Mouse (Mus musculus) intestine, embryonic 16.5 days (tissue): ENCODE measurements at regions not wholly inside any gene's neighbourhood (a gene's known extent, or its start where the extent isn't known, plus 50 kb on each side); places are given as distances from the start of the nearest gene placed in this dataset.

ENCODE experiments used
- ATAC-seq: fragments of 200-750 bp; cut with Nextera tagmentation; 2 replicates; pipeline ENCODE4 v1.8.0; 2017; ENCODE audit warnings: moderate TSS enrichment, moderate library complexity
- H3K27ac ChIP-seq: fragments of 300-500 bp; sonication (generic); 2 replicates; pipeline ENCODE4 v1.5.1; 2014; ENCODE audit warnings: mild to moderate bottlenecking, low read length
- H3K27me3 ChIP-seq: fragments of 300-500 bp; sonication (generic); replicated peaks from 2 replicates; pipeline ENCODE4 v1.6.1; 2014; ENCODE audit warnings: low read length, control low read depth, mixed read lengths; ENCODE audit not compliant: control insufficient read depth, insufficient read depth
- H3K36me3 ChIP-seq: fragments of 300-500 bp; sonication (generic); 2 replicates; pipeline ENCODE4 v1.6.1; 2014; ENCODE audit warnings: low read length, control low read depth; ENCODE audit not compliant: control insufficient read depth, insufficient read depth
- H3K4me1 ChIP-seq: fragments of 300-500 bp; sonication (generic); 2 replicates; pipeline ENCODE4 v1.6.1; 2014; ENCODE audit warnings: low read length, control low read depth, mixed read lengths; ENCODE audit not compliant: control insufficient read depth, insufficient read depth
- H3K4me2 ChIP-seq: fragments of 300-500 bp; sonication (generic); 2 replicates; pipeline ENCODE4 v1.6.1; 2014; ENCODE audit warnings: low read depth, low read length, control low read depth
- H3K4me3 ChIP-seq: fragments of 300-500 bp; sonication (generic); 2 replicates; pipeline ENCODE4 v1.5.1; 2014; ENCODE audit warnings: mild to moderate bottlenecking, low read length
- H3K9ac ChIP-seq: fragments of 300-500 bp; sonication (generic); 2 replicates; pipeline ENCODE4 v1.6.1; 2014; ENCODE audit warnings: low read depth, low read length
- H3K9me3 ChIP-seq: fragments of 300-500 bp; sonication (generic); 2 replicates; pipeline ENCODE4 v1.6.1; 2016; ENCODE audit warnings: low read length, control low read depth; ENCODE audit not compliant: control insufficient read depth
- WGBS: fragments of 180-500 bp; shearing (Covaris S2); extraction: QIAGEN DNeasy Blood & Tissue Kit; methylation state at CpG from one replicate; pipeline ENCODE4 v1.1.7; 2014; 5-methylcytosine and 5-hydroxymethylcytosine counted together

GRCm38 (mm10) chr13:102411840-102412239 lies 281.5 kb upstream of the Cd180 start:
- Histone ChIP-seq H3K4me3 (no peak overlapping the region), H3K4me1 (no peaks in the 10 kb centered on the region), H3K4me2 (no peak overlapping the region), H3K27ac (no peak overlapping the region), H3K9ac (no peak overlapping the region), H3K36me3 (no peaks in the 10 kb centered on the region), H3K27me3 (no peaks in the 10 kb centered on the region), H3K9me3 (no peaks in the 10 kb centered on the region)
- no peak for ATAC-seq
- 85% methylated on average over 4 of the region's 4 CpGs for WGBS

DNA sequence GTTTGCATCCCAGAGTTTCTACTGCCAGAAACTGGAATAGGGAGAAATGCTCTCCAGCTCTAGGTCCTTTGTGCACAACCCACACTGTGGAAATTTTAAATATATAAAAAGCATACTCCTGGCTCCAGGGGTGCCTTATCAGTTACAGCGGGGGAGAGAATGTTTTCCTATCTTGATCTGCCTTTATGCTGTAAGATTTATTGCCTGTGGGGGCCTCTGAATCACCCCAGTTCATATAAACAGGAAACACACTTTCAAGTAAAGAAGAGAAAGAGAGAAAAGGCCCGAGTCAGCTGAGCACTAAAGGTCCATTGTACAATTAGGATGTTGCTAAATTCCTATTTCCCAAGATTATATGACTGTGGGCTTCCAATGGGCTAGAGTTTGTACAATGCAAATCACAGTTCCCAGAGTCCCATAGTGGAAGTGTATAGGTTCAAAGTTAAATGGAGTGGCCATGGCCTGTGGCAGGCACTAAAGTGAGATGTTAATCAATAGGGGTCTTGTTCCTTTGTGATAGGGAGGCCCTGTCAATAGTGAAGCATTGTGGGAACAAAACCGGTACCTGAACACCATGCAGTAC lies 258.9 kb upstream of the Cd180 start:
- no peak overlapping the region for H3K27ac ChIP-seq

GRCm38 (mm10) chr13:102442676-102443075 lies 250.7 kb upstream of the Cd180 start:
- no peaks in the 10 kb centered on the region for H3K4me1 ChIP-seq
- no peak overlapping the region for H3K4me2 ChIP-seq
- ATAC-seq: no peak
- H3K36me3 ChIP-seq: no peaks in the 10 kb centered on the region
- 82% methylated on average over 2 of the region's 2 CpGs for WGBS
- H3K27ac ChIP-seq: no peak overlapping the region
- H3K9ac ChIP-seq: no peak overlapping the region
- H3K4me3 ChIP-seq: no peak overlapping the region
- no peaks in the 10 kb centered on the region for H3K27me3 ChIP-seq
- H3K9me3 ChIP-seq: no peaks in the 10 kb centered on the region

More for the DNA sequence above, 258.9 kb upstream of the Cd180 start:
- Histone ChIP-seq H3K9ac (no peak overlapping the region), H3K27me3 (no peaks in the 10 kb centered on the region), H3K4me3 (no peak overlapping the region), H3K9me3 (no peaks in the 10 kb centered on the region), H3K36me3 (no peaks in the 10 kb centered on the region), H3K4me2 (no peak overlapping the region), H3K4me1 (peaks cover 11% of the 10 kb centered on the region)
- 36% methylated on average over 3 of the region's 3 CpGs for WGBS
- ATAC-seq: peak; percentile 71

GRCm38 (mm10) chr13:102447310-102447709 lies 246.0 kb upstream of the Cd180 start:
- H3K4me1 ChIP-seq: no peaks in the 10 kb centered on the region
- no peaks in the 10 kb centered on the region for H3K27me3 ChIP-seq
- 60% methylated on average over 5 of the region's 5 CpGs for WGBS
- no peak overlapping the region for H3K4me2 ChIP-seq
- no peak overlapping the region for H3K9ac ChIP-seq
- no peak for ATAC-seq
- H3K4me3 ChIP-seq: no peak overlapping the region
- no peaks in the 10 kb centered on the region for H3K36me3 ChIP-seq
- no peak overlapping the region for H3K27ac ChIP-seq
- H3K9me3 ChIP-seq: no peaks in the 10 kb centered on the region

- no peak overlapping the region for H3K9ac ChIP-seq
- H3K4me3 ChIP-seq: no peak overlapping the region
- no peaks in the 10 kb centered on the region for H3K36me3 ChIP-seq
- no peaks in the 10 kb centered on the region for H3K4me1 ChIP-seq
- H3K4me2 ChIP-seq: no peak overlapping the region
- no peaks in the 10 kb centered on the region for H3K9me3 ChIP-seq
- no peak for ATAC-seq
- H3K27me3 ChIP-seq: no peaks in the 10 kb centered on the region
- no peak overlapping the region for H3K27ac ChIP-seq
- WGBS: 62% methylated on average over 8 of the region's 8 CpGs
These were observed 243.8 kb upstream of the Cd180 start for GRCm38 (mm10) chr13:102449416-102450121.

GRCm38 (mm10) chr13:102451176-102451575 lies 242.2 kb upstream of the Cd180 start:
- 76% methylated on average over 7 of the region's 7 CpGs for WGBS
- Histone ChIP-seq H3K27ac (no peak overlapping the region), H3K4me2 (no peak overlapping the region), H3K4me3 (no peak overlapping the region), H3K4me1 (no peaks in the 10 kb centered on the region), H3K9me3 (no peaks in the 10 kb centered on the region), H3K36me3 (no peaks in the 10 kb centered on the region), H3K9ac (no peak overlapping the region), H3K27me3 (no peaks in the 10 kb centered on the region)
- no peak for ATAC-seq

DNA sequence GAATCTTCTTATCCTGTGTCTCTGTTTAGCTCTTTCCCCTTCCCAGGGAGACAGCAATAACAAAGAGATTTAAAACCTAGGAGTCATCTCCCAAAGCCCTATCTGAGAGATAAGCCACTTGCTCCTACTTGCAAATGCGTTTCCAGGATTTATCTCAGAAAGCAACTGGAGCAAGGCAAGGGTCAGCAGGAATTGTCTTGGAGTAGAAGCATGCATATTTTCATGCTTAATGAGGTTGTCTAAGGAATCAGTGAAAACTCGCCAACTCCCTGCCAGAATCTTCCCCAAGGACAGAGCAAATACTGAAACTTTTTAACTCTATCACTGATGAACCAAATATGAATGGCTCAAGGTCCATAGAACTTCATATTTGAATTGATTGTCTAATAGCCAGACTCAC lies 234.6 kb upstream of the Cd180 start:
- Histone ChIP-seq H3K4me3 (no peak overlapping the region), H3K4me2 (no peak overlapping the region), H3K36me3 (no peaks in the 10 kb centered on the region), H3K9ac (no peak overlapping the region), H3K9me3 (no peaks in the 10 kb centered on the region), H3K4me1 (no peaks in the 10 kb centered on the region), H3K27ac (no peak overlapping the region), H3K27me3 (no peaks in the 10 kb centered on the region)
- WGBS: 30% methylated on average over 2 of the region's 2 CpGs
- no peak for ATAC-seq

GRCm38 (mm10) chr13:102463993-102464392 lies 229.4 kb upstream of the Cd180 start:
- no peaks in the 10 kb centered on the region for H3K9me3 ChIP-seq
- H3K27me3 ChIP-seq: no peaks in the 10 kb centered on the region
- no peak for ATAC-seq
- no peak overlapping the region for H3K4me3 ChIP-seq
- no peak overlapping the region for H3K9ac ChIP-seq
- WGBS: 73% methylated on average over 2 of the region's 2 CpGs
- no peak overlapping the region for H3K4me2 ChIP-seq
- no peak overlapping the region for H3K27ac ChIP-seq
- no peaks in the 10 kb centered on the region for H3K36me3 ChIP-seq
- H3K4me1 ChIP-seq: no peaks in the 10 kb centered on the region

GRCm38 (mm10) chr13:102481906-102482305 lies 211.5 kb upstream of the Cd180 start:
- no peak overlapping the region for H3K27ac ChIP-seq
- no peak overlapping the region for H3K9ac ChIP-seq
- no peak for ATAC-seq
- no peaks in the 10 kb centered on the region for H3K27me3 ChIP-seq
- no peaks in the 10 kb centered on the region for H3K36me3 ChIP-seq
- no peak overlapping the region for H3K4me3 ChIP-seq
- no peaks in the 10 kb centered on the region for H3K4me1 ChIP-seq
- 75% methylated on average over 3 of the region's 3 CpGs for WGBS
- no peaks in the 10 kb centered on the region for H3K9me3 ChIP-seq
- no peak overlapping the region for H3K4me2 ChIP-seq

- no peaks in the 10 kb centered on the region for H3K4me1 ChIP-seq
- no peak overlapping the region for H3K9ac ChIP-seq
- H3K27me3 ChIP-seq: no peaks in the 10 kb centered on the region
- H3K36me3 ChIP-seq: no peaks in the 10 kb centered on the region
- no peak overlapping the region for H3K4me2 ChIP-seq
- WGBS: 90% methylated on average over 3 of the region's 3 CpGs
- H3K9me3 ChIP-seq: no peaks in the 10 kb centered on the region
- H3K27ac ChIP-seq: no peak overlapping the region
- H3K4me3 ChIP-seq: no peak overlapping the region
- ATAC-seq: no peak
These were observed 210.9 kb upstream of the Cd180 start for GRCm38 (mm10) chr13:102482451-102482850.
